Mouse (Mus musculus): Measurements from ENCODE around the gene Aknad1.

- TF ChIP-seq GATA1 (IDR thresholded peaks at IDR 0.05; ENCODE audit: low read length) (no peak), TAL1 (IDR thresholded peaks at IDR 0.05; ENCODE audit: low read length) (no peak)
Measured at GRCm38 (mm10) chr3:108726413-108726812, 13.0 kb upstream of the Aknad1 start.
